In the genomic region with DNA sequence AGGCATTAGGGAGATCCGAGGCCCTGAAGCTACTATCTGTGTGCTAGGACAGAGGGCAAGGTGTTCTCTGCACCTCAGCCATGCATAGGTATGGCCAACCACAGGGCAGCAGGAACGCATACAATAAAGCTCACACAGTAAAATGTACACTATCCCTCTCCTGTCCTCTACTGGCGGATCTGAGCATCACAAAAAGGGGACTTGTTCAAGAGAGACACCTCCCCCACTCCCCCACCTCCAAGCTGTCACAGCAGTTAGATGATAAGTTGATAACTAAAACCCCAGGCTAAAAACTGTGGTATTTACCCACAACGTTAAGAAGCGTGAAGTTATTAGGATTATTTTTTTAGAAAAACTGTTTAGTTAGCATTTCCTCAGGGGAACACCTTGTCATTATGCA, we compare ENCODE assay signal across 20 mouse cellular contexts.
DNase-seq lines count a peak whose midpoint lies in the region; ATAC-seq and TF ChIP-seq lines count a peak whose summit lies in the region.
"Had no signal": no experiment of that assay in that cellular context is flagged by ENCODE, and none has a peak within 500 bp of the region (broad histone marks: within the 10 kb centered on the region; RNA-seq: fewer than 3 reads in every experiment).

No protein-coding gene starts in this region.

- TF ChIP-seq CTCF in forebrain, postnatal 0 days (IDR thresholded peaks at IDR 0.05; ENCODE audit: low read depth), result peak; percentile 32
- 0 out of 2 replicates have a peak, but pooled peaks have one; percentile 11 for TF ChIP-seq CTCF in lung, embryonic 14.5 days (IDR thresholded peaks at IDR 0.05; ENCODE audit: low read depth)
- peak; percentile 28 for TF ChIP-seq CTCF in stomach, postnatal 0 days (IDR thresholded peaks at IDR 0.05; ENCODE audit: low read depth)

- DNase-seq in forebrain, postnatal 0 days, result no peak
- no peak for DNase-seq in forebrain, embryonic 14.5 days (ENCODE audit: low spot score)
- no peak for DNase-seq in lung, embryonic 14.5 days
- no peak for DNase-seq in lung, postnatal 14 days
- peak; percentile 18 for DNase-seq in thymus, postnatal 4 days
- DNase-seq in thymus, postnatal 25 days, result no peak
- DNase-seq in stomach, postnatal 0 days (ENCODE audit: low spot score), result no peak
- no peak for DNase-seq in kidney, postnatal 25 days
- DNase-seq: cerebellum, adult 2 months; kidney, adult 8-10 months; lung, adult 18-20 months; right cerebral cortex, postnatal 25 days had no signal

- no peak overlapping the region for H3K27ac ChIP-seq in forebrain, postnatal 0 days (ENCODE audit: low read depth, low read length)
- H3K27ac ChIP-seq in forebrain, embryonic 14.5 days (ENCODE audit: low read depth, low read length), result no peak overlapping the region
- no peak overlapping the region for H3K27ac ChIP-seq in lung, embryonic 14.5 days (ENCODE audit: low read depth)
- H3K27ac ChIP-seq in stomach, postnatal 0 days (replicated peaks), result no peak overlapping the region
- H3K27ac ChIP-seq: embryonic facial prominence, embryonic 10.5 days; forebrain, embryonic 15.5 days; hindbrain, embryonic 14.5 days; limb, embryonic 12.5 days; neural tube, embryonic 15.5 days had no signal

- no peaks in the 10 kb centered on the region for H3K9me3 ChIP-seq in forebrain, postnatal 0 days (ENCODE audit: low read length)
- H3K9me3 ChIP-seq in forebrain, embryonic 14.5 days (replicated peaks; ENCODE audit: control insufficient read depth, low read length), result no peaks in the 10 kb centered on the region
- H3K9me3 ChIP-seq in lung, embryonic 14.5 days (ENCODE audit: low read depth, low read length), result no peaks in the 10 kb centered on the region
- H3K9me3 ChIP-seq in stomach, postnatal 0 days (ENCODE audit: control insufficient read depth, low read length), result no peaks in the 10 kb centered on the region
- H3K9me3 ChIP-seq: forebrain, embryonic 15.5 days; G1E; neural tube, embryonic 15.5 days had no signal

- no peak overlapping the region for H3K4me2 ChIP-seq in forebrain, postnatal 0 days (ENCODE audit: low read depth)
- no peak overlapping the region for H3K4me2 ChIP-seq in forebrain, embryonic 14.5 days (ENCODE audit: low read length)
- H3K4me2 ChIP-seq in lung, embryonic 14.5 days, result no peak overlapping the region
- no peak overlapping the region for H3K4me2 ChIP-seq in stomach, postnatal 0 days (replicated peaks; ENCODE audit: low read depth)
- H3K4me2 ChIP-seq: forebrain, embryonic 15.5 days; heart, embryonic 12.5 days; hindbrain, embryonic 14.5 days; limb, embryonic 12.5 days; neural tube, embryonic 15.5 days had no signal

- H3K27me3 ChIP-seq in forebrain, postnatal 0 days (ENCODE audit: insufficient read depth, low read length), result no peaks in the 10 kb centered on the region
- H3K27me3 ChIP-seq in forebrain, embryonic 14.5 days (replicated peaks; ENCODE audit: control insufficient read depth, insufficient read depth, low read length), result no peaks in the 10 kb centered on the region
- H3K27me3 ChIP-seq in lung, embryonic 14.5 days (ENCODE audit: insufficient read depth, low read length), result no peaks in the 10 kb centered on the region
- H3K27me3 ChIP-seq in stomach, postnatal 0 days (ENCODE audit: control insufficient read depth, insufficient read depth, low read length), result no peaks in the 10 kb centered on the region
- H3K27me3 ChIP-seq: forebrain, embryonic 15.5 days; heart, embryonic 12.5 days; limb, embryonic 12.5 days; neural tube, embryonic 15.5 days had no signal

- no peak for TF ChIP-seq EP300 in stomach, postnatal 0 days (optimal IDR thresholded peaks at IDR 0.05)

- no peak overlapping the region for H3K9ac ChIP-seq in forebrain, postnatal 0 days
- H3K9ac ChIP-seq in forebrain, embryonic 14.5 days (ENCODE audit: low read length), result no peak overlapping the region
- H3K9ac ChIP-seq in lung, embryonic 14.5 days, result no peak overlapping the region
- no peak overlapping the region for H3K9ac ChIP-seq in stomach, postnatal 0 days (ENCODE audit: low read length)
- H3K9ac ChIP-seq: forebrain, embryonic 15.5 days; heart, embryonic 12.5 days; hindbrain, embryonic 14.5 days; limb, embryonic 12.5 days; neural tube, embryonic 15.5 days had no signal

- H3K4me3 ChIP-seq in forebrain, postnatal 0 days (ENCODE audit: low read depth, low read length), result no peak overlapping the region
- H3K4me3 ChIP-seq in forebrain, embryonic 14.5 days (ENCODE audit: low read depth, low read length), result no peak overlapping the region
- no peak overlapping the region for H3K4me3 ChIP-seq in lung, embryonic 14.5 days (ENCODE audit: low read depth, low read length)
- no peak overlapping the region for H3K4me3 ChIP-seq in stomach, postnatal 0 days (ENCODE audit: low read depth, low read length)
- H3K4me3 ChIP-seq: embryonic facial prominence, embryonic 10.5 days; erythroblast, embryonic 14.5 days; forebrain, embryonic 15.5 days; heart, embryonic 12.5 days; limb, embryonic 12.5 days; neural tube, embryonic 15.5 days had no signal

- ATAC-seq in forebrain, postnatal 0 days, result 0 out of 2 replicates have a peak, but pooled peaks have one; percentile 5
- ATAC-seq in forebrain, embryonic 14.5 days, result no peak
- no peak for ATAC-seq in lung, embryonic 14.5 days (ENCODE audit: insufficient read depth)
- ATAC-seq in stomach, postnatal 0 days (ENCODE audit: low FRiP score, low TSS enrichment), result no peak
- ATAC-seq: forebrain, embryonic 15.5 days had no signal

- 76% methylated on average over 5 of the region's 5 CpGs for WGBS in forebrain, postnatal 0 days
- 88% methylated on average over 5 of the region's 5 CpGs for WGBS in forebrain, embryonic 14.5 days
- WGBS in lung, embryonic 14.5 days, result 78% methylated on average over 5 of the region's 5 CpGs
- WGBS in stomach, postnatal 0 days, result 76% methylated on average over 5 of the region's 5 CpGs

- no peaks in the 10 kb centered on the region for H3K4me1 ChIP-seq in forebrain, postnatal 0 days (ENCODE audit: insufficient read depth)
- H3K4me1 ChIP-seq in forebrain, embryonic 14.5 days (ENCODE audit: control insufficient read depth, insufficient read depth, low read length), result peaks cover 9% of the 10 kb centered on the region; the same call in 1 of the 2 replicates
- peaks cover 7% of the 10 kb centered on the region; the same call in 1 of the 2 replicates for H3K4me1 ChIP-seq in lung, embryonic 14.5 days (ENCODE audit: insufficient read depth)
- H3K4me1 ChIP-seq in stomach, postnatal 0 days (replicated peaks; ENCODE audit: control insufficient read depth, insufficient read depth), result peaks cover under 1% of the 10 kb centered on the region; the same call in 1 of the 2 replicates

- no peaks in the 10 kb centered on the region for H3K36me3 ChIP-seq in forebrain, postnatal 0 days (ENCODE audit: insufficient read depth)
- H3K36me3 ChIP-seq in forebrain, embryonic 14.5 days (ENCODE audit: control insufficient read depth, insufficient read depth, low read length), result no peaks in the 10 kb centered on the region
- no peaks in the 10 kb centered on the region for H3K36me3 ChIP-seq in lung, embryonic 14.5 days (ENCODE audit: insufficient read depth)
- H3K36me3 ChIP-seq in stomach, postnatal 0 days (ENCODE audit: control insufficient read depth, insufficient read depth, low read length), result no peaks in the 10 kb centered on the region
- H3K36me3 ChIP-seq: embryonic facial prominence, embryonic 10.5 days; forebrain, embryonic 15.5 days; G1E; heart, embryonic 12.5 days; limb, embryonic 12.5 days; neural tube, embryonic 15.5 days had no signal
